Mouse (Mus musculus): ENCODE measurements around the gene Uchl4.
"Not testable (repeated sequence)": the region's sequence is repeated elsewhere in the genome, so short reads cannot be mapped to it uniquely, and the experiment has no call there.

Uchl4 gene

GRCm38 (mm10) chr9:64234768-64235435, at the start of gene Uchl4:
Gene Uchl4, plus strand, starts transcription at chr9:64235201.
- no peak for DNase-seq (ENCODE audit: low spot score in 2 of 2)

DNA sequence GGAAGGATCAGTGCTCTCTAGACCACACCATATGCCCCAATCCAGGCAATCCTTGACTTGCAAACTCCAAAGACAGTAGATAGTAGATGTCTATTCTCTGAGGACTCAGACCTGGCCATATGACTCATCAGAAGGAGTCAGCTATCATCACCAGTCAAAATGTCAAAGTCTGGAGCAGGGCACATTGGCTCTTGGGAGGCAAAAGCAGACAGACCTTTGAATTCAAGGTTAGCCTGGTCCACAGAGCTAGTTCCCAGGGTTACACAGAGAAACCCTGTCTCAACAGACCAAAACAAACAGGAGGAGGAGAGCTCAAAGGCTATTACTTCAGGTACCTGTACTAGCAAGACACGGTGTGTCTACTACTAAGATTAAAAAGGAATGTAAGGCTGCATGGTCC, 41.1 kb upstream of the Uchl4 start:
- DNase-seq (ENCODE audit: low spot score in 2 of 2) = no peak

GRCm38 (mm10) chr9:64195554-64195953, 39.4 kb upstream of the Uchl4 start:
- DNase-seq (ENCODE audit: low spot score in 2 of 2) = no peak

- DNase-seq (ENCODE audit: low spot score in 2 of 2) = no peak
Measured at GRCm38 (mm10) chr9:64197524-64197923, 37.5 kb upstream of the Uchl4 start.

- DNase-seq (ENCODE audit: low spot score in 2 of 2) = no peak
Measured at GRCm38 (mm10) chr9:64198068-64198762, 36.8 kb upstream of the Uchl4 start.

DNA sequence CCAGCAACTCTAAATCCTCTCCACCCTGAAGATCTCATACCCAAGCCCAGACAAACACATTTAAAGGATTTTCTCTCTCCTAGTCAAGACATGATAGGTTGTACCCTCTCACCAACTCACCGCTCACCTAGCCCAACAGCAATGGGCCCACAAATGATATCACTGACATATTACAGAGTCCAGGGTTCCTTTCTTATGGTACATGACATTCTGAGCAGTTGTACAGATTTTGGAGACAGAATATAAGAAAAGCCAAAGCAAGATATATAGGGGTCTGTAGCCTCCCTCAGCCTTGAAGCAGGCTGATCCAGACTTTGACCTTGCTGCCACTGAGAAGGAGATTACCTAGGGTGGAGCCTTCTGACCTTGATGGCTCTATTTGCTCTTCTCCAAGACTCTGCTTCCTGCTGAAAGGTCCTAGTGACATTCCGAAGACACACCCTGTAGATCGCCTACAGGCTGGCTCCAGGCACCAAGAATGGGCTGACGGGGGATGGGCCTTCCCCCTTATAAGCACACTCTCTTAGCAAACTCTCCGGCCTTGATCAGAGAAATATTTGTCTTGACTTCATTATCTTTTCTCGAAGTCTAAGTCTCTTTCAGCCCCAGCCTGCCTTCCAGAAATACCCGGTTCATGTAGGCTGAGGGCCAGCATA, 36.1 kb upstream of the Uchl4 start:
- not testable (repeated sequence) for DNase-seq (ENCODE audit: low spot score in 2 of 2)

GRCm38 (mm10) chr9:64199897-64200296, 35.1 kb upstream of the Uchl4 start:
- no peak for DNase-seq (ENCODE audit: low spot score in 2 of 2)

- no peak for DNase-seq (ENCODE audit: low spot score in 2 of 2)
Measured at GRCm38 (mm10) chr9:64202331-64202730, 32.7 kb upstream of the Uchl4 start.

DNA sequence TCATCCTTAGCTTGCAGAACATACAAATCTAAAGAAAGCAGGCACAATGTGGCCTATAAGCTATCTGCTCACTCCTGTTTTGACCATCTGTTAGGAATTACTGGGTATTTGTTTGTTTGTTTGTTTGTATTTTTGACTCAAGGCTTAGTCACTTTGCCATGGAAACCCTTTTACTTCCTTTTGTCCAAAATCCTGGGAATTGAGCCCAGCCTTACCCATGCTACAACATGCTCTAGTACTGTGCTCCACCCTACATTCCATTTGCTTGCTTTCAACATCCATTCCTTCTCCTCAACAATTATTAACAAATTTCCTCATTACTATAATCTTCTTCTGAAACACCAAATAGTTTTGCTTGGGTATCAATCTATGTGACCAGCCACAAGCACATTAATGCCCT, 32.1 kb upstream of the Uchl4 start:
- no peak for DNase-seq (ENCODE audit: low spot score in 2 of 2)

- no peak for DNase-seq (ENCODE audit: low spot score in 2 of 2)
Measured at GRCm38 (mm10) chr9:64207509-64208084, 27.4 kb upstream of the Uchl4 start.

DNA sequence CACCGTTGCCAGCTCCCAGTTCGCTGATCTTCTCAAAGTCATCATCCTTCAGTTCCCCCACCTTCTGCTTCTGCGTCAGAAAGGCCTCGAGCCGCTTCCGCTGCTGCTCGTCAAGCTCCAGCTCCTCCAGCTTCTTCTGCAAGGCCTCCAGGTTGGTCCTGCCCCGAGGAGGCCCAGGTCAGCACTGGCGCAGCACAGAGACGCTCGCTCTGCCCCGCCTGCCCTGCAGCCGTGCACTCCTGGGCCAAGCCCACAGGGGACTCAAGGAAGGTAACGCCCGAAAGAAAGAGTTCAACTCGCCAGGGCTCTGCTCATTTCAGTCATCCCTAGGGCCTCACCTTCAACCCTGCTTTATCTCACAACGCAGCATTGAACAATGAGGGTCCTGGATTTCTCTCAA, 20.5 kb upstream of the Uchl4 start:
- DNase-seq (ENCODE audit: low spot score in 2 of 2) = no peak

DNA sequence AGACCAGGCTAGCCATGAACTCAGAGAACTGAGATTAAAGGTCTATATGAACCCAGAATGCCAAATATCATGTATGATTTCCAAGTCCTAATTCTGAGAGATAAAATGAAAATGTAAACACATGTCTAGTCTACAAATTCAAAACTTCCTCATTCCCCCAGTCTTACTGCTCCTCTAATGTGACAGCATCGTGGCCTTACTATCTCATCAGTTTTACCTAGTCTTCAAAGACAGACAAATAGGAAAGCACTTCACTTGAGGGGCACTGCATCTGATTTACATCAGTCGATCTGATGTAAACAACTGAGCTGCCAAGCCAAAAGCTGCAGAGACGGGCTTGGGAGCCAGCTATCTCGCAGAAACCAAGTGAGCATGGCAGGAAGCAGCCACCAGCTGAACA, 18.9 kb upstream of the Uchl4 start:
- DNase-seq (ENCODE audit: low spot score in 2 of 2) = no peak

- DNase-seq (ENCODE audit: low spot score in 2 of 2) = no peak
Measured at GRCm38 (mm10) chr9:64216641-64217040, 18.4 kb upstream of the Uchl4 start.

DNA sequence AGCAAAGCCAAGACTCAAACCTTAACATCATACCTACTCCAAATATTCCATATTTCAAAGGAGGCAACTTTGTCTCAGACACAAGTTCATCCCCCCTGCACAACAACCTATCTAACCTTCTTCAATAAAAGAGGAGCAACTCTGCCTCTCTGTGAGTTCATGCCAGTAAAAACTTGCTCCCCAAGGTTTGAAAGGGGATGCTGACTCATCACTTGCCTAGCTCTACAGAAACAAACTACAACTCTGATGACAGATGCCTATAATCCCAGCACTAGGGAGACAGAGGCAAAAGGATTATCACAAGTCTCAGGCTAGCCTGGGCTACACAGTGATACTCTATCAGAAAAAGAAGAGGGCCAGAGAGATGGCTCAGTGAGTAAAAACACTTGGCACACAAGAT, 17.1 kb upstream of the Uchl4 start:
- no peak for DNase-seq (ENCODE audit: low spot score in 2 of 2)

- DNase-seq (ENCODE audit: low spot score in 2 of 2) = no peak
Measured at GRCm38 (mm10) chr9:64219305-64219704, 15.7 kb upstream of the Uchl4 start.

DNA sequence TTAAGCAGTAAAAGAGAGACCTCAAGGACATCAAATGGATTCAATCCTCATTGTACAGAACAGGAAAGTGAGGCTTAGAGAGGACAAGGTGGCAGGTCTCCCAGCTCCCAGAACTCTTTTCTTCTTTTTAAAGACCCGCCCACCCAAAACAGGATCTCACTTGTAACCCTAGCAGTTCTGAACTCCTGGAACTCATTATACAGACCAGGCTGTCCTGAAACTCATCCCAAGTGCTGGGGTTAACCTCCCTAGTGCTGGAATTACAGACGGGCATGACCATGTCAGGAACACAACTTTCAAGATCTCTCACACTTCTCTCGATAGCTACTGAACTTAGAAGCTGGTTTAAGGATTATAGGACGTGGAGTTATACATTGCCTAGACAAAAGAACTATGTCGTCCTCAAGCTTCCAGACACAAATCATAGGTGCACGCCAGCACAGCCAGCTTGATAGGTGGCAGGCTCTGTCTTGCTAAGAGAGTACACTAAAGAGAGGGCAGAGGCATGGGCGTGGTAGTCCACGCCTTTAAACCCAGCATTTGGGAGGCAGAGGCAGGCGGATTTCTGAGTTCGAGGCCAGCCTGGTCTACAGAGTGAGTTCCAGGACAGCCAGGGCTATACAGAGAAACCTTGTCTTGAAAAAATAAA, 15.1 kb upstream of the Uchl4 start:
- no peak for DNase-seq (ENCODE audit: low spot score in 2 of 2)

GRCm38 (mm10) chr9:64220603-64221002, 14.4 kb upstream of the Uchl4 start:
- DNase-seq (ENCODE audit: low spot score in 2 of 2) = no peak

DNA sequence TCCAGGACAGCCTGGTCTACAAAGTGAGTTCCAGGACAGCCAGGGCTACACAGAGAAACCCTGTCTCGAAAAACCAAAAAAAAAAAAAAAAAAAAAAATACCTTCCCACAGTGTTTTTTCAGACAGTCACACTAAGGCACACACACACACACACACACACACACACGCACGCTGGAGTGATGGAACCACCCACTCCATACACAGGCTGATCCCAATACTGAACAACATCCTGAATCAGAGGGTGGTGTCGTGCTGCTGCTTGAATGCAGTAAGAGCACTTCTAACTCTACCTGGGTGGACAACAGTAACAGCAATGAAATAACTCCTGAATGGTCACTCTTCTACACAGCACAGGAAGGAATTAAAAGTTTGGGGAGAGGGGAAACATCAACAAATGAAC, 13.5 kb upstream of the Uchl4 start:
- DNase-seq (ENCODE audit: low spot score in 2 of 2) = no peak

DNA sequence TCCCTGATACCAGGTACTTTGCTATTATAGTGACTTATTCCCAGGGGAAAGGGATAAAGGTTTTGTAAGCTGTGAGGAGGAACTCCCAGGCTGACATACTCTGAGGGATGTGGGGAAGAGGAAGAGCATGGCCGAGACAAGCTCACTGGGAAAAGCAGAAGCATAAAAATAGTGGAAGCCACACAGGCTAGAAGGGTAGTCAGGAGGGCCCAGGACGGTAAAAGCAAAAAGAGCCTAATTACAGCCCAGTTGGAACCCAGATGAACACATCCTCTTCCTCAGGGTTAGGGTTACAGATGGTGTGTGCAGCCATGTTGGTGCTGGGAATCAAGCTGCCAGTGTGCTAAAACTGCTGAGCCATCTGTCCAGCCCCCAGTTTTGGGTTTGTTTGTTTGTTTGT, 12.9 kb upstream of the Uchl4 start:
- no peak for DNase-seq (ENCODE audit: low spot score in 2 of 2)

DNA sequence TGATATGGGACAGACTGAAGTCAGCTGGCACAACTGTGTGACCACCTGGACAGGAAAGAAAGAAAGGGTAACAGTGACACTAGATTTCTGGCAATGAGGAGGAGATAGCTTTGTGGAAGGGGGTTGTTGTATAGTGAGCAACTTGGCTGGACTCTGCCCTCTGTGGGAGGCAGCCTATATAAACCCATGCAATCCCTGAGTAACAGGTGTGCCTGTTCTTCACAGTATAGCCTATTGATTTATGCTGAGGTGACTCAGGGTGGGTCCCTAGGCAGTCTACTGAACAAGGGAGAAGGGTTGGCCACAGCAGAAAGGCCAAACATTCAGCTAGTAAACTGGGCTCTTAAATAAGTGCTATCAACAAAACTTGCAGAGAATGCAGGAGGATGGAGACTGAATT, 9.2 kb upstream of the Uchl4 start:
- DNase-seq (ENCODE audit: low spot score in 2 of 2) = no peak

DNA sequence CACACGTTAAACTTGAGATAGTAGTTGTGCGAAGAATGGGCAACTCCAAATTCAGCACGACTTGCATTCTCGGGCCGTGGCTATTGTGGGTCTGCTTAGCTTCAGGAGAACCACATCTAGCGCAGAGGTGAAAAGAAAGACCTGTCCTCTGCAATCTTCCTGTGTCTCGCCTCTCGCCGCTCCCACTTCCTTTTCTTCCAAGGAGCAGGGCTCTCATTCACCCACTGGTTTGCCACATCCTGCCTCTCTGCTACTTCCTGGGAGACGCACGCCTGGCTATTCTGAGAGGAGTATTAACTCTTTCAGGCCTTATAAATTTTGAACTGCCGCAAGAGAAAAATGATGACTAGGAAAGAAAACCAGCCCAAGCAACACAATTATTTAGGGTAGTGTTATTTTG, 7.3 kb upstream of the Uchl4 start:
- peak in 1 of 2 experiments; percentile 15 for DNase-seq (ENCODE audit: low spot score in 2 of 2)

- DNase-seq (ENCODE audit: low spot score in 2 of 2) = no peak
Measured at GRCm38 (mm10) chr9:64228972-64229371, 6.0 kb upstream of the Uchl4 start.
